Mouse (Mus musculus): ENCODE results near the gene Tmem104.

Gene Tmem104

DNA sequence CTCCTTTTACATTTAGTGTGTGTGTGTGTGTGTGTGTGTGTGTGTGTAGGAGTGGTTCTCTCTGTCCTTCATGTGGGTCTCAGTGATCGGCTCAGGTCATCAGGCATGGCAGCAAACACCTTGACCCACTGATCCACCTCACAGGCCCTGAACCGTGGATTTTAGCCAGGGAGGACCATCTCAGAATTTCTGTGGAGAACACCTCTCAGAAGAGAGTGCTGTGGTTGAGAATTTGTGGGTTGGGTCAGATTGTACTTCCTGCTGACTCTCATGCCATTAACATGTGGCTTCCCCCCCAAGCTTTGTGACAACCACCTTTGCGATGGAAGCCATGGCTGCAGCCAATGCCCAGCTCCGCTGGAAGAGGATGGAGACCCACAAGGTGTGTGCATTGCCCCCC lies 13.2 kb downstream of the Tmem104 start:
- DNase-seq (ENCODE audit: low spot score) = no peak

DNA sequence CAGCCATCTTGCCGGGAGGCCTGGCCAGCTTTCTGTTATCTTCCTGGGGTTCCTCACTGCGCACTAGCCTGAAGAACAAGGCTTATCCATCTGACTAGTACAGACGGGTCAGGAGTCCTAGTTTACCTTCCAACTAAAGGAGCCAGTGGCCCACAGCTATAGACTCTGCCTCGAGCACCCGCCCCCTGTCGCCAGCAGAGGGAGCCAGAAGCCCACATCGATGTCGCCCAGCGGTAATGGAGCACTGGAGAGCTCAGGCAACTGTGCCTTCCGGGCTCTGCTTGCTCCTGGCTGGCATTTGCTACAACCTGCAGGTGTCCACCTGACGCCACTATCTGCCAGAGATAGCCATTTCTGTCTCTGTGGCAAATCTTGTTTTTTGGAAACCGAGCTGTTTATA lies 15.0 kb downstream of the Tmem104 start:
- DNase-seq (ENCODE audit: low spot score) = peak; percentile 54

DNA sequence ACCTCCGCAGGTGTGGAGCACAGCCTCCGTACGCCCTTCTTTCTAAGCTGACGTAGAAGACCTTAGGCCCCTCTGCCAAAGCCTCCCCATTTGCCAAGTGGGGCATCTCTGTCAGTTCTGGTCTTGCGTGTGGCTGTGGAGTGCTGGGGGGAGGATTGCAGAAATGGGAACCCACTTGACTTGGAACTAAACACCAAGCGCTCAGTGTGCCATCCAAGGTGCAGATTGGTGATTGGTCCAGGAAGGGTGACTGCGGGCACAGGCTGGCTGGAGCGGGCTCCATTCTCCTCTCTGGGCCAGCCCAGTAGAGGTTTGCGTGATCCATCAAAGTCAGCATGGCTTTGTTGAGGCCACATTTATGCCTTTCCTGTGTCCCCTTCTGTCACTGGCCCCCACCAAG lies 15.5 kb downstream of the Tmem104 start:
- DNase-seq (ENCODE audit: low spot score) = no peak

DNA sequence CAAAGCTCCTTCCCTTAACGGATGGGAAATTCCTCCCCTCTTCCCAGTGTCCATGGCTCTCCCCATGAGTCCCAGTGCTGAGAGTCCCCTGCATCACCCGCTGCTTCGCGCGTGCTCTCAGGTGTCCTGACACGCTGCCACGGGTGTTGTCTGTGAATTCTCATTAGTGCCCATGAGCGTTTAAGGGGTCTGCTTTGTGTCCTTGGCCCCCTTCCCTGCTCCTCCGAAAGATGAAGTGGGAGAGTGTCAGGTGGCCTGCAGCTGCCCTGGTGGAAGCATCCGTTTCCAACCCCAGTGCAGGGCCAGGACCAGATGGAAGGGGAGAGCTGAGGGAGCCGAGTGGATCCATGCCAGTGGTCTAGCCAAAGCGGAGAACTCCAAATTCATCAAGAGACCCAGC lies 20.8 kb downstream of the Tmem104 start:
- DNase-seq (ENCODE audit: low spot score) = no peak

DNA sequence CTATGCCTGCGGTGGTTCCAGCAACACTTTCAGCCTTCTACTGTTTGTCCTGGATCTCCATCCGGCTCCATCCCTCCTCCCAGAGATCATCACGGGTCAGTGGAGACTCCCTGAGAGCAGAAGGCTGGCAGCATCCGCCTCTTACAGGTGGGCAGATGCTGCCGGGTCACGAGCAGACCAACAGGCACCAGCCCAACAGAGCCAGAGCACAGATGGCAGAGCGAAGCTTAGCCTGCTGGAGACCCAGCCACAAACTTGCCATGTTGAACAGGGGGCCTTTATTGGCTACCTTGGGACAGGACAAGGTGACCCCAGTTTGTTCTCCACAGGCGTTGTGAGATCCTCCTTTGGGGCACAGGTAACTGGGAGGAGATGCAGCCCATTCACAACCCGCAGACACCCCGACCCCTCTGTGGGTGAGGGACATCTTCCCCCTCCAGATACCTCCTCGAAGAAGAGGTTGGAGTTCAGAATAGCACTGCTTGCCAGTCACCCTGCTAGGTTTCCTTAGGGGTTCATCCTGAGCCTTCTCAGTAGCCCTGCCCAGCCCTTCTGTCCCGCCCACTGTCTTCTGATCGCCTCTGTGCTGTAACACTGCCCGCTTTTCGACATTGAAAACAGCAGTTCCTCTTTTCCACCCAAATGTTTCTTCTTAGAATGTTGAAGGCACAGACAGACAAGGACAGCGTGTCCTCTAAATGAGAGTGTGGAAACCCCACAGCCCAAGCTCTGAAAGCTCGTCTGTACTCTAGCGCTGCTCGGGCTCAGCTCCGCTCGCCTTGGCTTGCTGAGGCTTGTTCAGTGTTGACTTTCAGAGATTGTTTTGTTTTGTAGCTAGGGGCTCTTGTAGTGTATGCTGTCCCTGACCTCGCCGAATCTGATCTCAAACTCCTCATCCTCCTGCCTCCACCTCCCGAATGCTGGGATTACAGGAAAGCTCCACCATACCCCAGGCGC lies 21.8 kb downstream of the Tmem104 start:
- DNase-seq (ENCODE audit: low spot score) = no peak

DNA sequence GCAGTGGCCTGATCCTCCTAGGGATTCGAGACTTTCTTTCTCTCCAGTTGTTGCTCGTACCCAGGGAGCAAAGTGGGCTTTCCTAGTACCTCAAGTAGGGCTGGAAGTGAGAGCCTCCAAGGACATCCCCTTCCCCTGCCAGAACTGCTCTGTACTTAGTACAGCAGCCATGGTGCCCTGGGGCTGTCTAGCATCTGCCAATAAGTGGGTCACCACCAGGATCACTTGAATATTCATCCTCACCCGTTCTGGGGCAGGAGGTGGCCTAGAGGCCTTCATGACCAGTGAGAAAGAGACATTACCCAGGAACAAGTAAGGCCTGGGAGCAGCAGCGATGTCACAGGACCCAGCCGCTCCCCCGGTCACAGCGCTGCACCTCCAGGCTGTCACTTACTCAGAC lies 22.7 kb downstream of the Tmem104 start:
- DNase-seq (ENCODE audit: low spot score) = no peak

DNA sequence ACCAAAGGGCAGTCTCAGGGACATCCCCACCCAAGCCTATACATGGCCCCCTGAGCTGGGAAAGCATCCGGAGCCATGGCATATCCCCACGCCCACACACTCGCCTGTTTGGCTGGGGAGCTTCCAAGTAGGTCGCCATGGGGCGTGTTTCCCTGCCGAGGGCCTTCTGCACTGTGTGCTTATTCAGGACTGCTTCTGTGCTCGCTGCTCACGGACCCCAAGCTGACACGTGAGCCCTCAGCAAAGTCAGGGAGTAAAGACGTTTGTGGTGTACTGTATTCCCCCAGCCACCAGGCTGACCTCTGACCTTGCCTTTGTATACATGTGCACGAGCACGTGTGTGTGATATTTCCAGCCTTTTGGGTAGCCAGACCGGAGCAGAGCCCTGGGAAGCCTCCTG lies 24.8 kb downstream of the Tmem104 start:
- no peak for DNase-seq (ENCODE audit: low spot score)

DNA sequence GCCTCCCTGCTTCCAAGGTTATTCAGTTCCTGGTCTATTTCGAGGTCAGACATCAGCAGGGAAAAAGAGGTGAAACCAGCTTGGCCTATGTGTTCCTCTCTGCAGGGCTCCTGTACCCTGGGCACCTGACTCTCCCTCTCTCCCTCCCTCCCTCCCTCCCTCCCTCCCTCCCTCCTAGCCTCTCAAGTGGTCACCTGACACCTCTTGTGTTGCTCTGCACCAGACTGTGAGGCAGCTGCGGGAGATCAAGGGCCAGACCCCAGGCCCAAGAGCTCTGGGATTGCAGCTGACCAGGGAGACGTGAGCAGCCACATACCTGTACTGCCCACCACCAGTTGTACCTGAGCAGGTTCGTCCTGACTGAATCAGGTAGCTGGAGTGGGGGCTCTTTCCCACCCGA lies 27.8 kb downstream of the Tmem104 start:
- no peak for DNase-seq (ENCODE audit: low spot score)

DNA sequence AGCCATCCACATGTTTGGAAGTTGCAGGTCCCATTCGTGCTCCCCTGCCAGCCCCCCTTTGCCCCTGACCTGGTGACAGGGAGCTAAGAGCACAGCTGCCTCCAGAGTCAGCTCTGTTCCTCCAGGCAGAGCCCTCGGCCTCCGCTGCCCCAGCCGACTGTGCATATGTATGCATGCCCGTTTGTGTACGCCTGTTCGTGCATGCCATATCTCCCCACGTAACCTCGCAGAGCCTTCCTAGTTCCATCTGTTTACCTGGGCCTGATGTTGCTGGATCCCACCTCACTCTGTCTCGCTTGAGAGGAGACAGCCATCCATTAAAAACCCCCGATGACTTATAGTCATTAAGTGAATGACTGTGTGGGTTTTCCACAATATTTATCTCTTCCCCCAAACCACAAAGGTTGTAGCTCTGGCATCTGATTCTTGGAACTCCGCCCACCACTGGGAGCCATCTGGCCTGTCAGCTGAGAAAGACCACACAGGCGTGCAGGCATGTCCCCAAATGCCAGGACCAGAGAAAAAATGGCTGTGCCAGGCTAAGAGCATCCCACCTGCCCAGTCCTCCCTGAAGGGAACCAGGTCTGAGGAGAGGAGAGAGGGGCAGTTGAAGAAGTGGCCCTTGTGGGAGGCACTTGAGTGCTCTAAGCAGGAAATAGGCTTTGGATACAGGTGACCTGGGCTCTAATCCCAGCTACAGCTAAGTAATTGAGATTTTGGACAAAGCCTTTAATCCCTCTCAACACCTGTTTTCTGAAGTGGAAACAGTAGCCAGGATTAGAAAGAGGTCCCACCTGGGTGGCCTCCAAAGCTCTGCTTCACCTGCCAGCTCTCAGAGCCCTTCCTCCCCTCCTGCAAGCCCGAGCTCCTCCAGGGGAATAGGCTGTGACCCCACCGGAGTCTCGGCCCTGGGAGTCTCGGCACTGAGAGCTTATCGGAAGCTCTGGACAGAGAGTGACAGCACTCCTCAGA lies 30.4 kb downstream of the Tmem104 start:
- no peak for DNase-seq (ENCODE audit: low spot score)

DNA sequence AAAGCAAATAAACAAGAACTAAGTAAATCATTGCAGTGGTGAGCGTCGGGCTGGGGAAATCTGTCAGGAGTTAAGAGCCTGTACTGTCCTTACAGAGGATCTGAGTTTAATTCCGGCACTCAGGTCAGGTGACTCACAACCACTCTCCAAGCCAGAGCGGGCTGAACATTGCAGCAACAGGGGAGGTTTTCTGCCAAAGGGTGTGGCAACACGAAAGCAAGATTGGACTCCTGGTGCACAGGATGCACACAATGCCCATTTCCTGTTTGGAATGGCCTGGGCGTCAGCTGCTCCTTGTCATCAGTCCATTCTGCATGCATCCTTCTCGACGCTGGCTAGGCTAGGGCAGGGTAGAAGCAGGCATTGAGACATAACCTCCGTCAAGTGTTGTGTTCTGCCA lies 32.0 kb downstream of the Tmem104 start:
- DNase-seq (ENCODE audit: low spot score) = no peak

DNA sequence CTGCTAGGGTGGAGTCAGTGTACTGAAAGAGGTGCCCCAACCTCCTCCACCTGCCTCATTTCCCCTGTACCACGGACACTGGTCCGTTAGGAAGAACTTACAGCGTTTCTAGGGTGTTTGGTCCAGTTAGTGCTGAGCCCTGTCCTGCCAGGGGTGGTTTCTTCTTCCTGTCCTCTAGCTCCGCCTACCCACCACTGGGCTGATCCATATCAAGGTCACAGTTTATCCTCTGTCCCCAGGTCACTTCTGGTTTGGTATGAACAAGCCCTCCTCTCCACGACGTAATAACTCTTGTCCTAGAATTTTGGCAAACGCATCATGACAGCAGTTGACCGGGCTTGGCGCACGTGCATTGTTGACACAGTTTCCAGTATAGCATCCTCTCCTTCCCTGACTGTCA lies 32.4 kb downstream of the Tmem104 start:
- DNase-seq (ENCODE audit: low spot score) = no peak

DNA sequence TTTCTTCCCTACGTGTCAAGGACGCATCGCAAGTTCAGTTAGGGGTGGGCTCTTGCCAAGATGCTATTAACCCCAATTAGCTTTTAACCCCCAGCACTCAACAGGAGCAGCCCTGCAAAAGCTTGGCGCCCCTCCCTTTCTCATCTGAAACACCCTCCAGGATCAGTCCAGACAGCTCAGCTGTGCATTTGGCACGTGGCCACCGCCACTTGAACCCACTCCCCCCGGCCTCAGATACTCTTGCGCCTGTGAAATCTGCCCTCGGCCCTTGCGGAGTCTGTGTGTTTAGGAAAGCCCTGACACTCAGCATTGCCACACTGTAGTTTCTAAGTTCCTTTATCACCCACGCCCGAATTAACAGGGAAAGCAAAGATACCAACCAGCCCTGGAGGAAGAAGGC lies 34.8 kb downstream of the Tmem104 start:
- DNase-seq (ENCODE audit: low spot score) = no peak

DNA sequence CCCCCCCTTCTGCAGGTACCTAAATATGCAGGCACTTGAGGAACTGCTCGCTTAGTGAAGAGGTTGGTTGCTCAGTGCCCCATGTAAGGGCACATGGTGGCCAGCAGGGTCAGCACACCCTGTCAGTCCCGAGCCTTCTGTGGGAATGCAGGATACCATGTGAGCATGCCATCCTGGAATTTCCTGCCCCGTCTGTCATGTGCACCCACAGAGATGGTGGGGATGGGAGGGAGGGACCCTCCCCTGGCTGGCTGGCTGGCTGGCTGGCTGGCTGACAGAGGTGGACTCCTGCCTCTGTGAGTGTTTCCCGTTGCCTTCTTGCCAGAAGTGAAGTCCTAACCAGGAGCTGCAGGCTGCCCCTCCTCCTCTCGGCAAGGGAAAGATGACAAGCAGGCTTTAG lies 35.3 kb downstream of the Tmem104 start:
- DNase-seq (ENCODE audit: low spot score) = no peak

DNA sequence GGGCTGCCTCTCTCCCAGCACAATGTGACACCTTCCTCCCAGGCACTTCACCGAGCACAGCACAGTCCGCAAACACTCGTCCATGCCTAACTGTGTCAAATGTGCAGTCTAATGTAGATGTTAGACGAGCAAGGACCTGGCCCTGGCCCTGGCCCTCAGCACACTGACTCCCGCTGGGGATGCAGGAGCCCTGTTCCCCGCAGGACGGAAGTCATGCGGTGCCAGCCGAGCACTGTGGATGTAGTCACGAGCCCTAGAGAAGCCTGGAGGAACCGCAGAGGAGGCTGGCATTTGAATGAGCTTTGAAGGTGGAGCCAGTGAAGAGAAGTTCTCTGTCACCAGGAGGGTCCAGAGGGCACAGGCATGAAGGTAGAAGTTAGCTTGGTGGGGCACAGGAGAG lies 36.2 kb downstream of the Tmem104 start:
- DNase-seq (ENCODE audit: low spot score) = no peak

DNA sequence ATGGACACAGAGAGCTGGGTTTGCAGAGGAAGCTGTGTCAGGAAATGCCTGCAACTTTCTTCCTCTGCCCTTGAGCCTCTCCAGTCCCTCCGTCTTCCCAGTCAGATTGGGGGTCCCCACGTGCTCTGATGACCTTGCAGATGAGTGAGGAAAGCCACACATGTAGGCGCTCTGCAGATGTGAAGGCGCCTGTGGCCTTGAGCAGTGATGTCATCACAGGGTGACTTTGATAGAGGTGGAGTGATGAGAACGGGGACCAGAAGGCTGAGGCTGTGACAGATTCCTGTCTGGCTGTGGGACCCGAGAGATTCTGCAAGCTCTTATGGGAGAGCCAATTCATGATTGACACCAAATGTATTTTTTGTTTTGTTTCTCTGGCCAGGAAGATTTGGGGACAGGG lies 36.6 kb downstream of the Tmem104 start:
- no peak for DNase-seq (ENCODE audit: low spot score)

DNA sequence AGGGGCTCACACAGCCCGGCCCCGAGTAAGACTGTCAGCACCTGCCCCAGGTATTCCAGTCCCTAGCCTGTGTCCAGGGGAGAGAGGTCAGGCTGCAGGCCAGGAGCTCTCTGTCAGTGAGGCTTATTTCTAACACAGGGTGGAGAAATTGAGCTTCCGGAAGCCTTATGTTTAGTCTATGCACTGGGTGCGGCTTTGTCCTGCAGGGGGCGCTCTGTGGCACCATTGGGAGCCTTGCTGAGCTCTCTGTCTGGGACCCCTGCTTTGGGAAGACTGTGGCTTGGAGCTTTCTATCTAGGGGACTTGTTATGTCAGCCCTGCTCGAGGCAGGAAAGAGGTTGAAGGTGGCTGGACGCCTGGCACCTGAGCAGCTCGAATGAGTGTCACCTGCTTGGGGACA lies 37.6 kb downstream of the Tmem104 start:
- no peak for DNase-seq (ENCODE audit: low spot score)

DNA sequence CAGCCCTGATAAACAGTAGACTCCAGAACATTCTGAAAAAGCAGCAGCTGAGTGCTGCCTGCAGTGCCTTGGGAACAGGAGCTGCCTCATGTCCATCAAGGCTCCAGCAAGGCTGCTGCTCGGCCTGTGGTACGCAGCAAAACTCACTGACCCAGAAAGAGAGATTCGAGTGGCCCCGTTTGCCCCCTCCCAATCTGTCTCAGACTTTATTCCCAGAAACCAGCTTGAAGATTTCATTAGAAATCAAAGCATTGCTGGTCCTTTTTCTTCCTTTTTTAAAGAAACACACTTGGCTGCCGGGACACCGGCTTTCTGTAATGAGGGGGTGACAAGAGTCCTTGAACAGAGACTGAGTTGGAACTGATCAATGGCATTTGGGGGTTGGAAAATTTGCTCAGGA lies 38.0 kb downstream of the Tmem104 start:
- DNase-seq (ENCODE audit: low spot score) = no peak

DNA sequence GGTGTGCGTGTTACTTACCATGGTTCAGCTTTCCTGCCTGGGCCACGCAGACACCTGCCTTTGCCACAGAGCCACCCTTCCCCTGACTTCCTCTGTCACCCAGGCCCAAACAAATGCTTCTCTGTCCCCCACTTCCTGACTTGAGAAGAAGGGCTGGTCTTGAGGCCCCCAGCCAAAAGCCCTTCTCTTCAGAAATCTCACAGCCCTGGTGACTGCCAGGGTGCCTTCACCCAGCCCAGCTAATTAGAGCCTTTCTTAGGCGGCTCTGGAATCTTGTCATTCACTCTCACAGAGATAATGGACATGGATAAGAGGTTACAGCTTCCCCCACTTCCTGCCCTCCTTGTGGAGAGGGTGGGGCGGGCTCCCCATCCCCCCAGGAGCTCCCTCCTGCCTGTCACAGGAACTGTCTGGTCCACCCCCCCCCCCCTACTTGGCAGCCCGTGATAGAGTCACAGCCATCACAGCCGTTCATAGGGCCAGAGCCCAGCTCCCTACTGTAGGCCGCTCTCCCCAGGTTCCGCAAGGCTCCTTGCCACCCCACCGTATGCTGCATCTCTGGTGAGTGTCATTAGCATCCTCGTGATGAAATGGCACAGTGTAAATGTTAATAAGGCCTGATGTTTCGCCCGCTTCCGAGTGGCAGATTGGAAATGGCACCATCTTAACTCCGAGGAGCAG lies 39.7 kb downstream of the Tmem104 start:
- DNase-seq (ENCODE audit: low spot score) = no peak

DNA sequence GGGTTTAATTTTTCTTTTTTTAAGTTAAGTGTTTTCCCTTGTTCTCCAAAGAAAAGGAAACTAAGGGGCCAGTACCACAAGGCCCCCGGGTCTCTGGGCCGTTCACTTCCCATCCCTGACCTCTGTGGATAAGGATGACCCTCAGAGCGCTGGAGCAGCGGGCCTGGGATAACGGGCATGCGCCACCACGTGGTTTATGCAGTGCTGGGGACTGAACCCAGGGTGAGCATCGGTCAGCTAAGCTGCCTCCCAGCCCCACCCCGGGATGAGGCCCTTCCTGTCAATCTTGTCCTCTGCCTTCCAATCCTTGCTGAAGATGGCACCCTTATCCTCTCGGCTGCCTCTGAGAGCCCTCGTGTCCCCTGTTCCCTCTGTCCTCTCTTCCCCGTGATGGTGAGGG lies 40.4 kb downstream of the Tmem104 start:
- no peak for DNase-seq (ENCODE audit: low spot score)

DNA sequence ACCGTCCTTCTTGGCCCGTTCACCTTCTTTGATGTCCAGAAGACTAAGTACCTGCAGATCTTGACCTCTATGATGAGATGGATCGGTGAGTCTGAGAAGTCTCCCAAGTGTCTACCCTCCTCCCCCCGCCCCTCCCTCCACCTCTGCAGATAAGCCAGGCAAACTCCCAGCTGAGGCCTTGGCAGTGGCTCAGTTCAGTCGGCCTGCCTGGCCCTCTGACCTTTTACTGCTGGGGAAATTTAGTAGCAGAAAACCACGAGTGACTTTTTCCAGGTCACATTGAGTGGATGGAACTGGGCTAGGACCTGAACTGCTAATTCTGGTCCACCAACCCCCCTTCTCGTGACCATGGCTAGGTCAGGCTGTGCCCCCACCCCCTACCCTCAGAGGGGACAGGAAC lies 41.1 kb downstream of the Tmem104 start:
- no peak for DNase-seq (ENCODE audit: low spot score)

DNA sequence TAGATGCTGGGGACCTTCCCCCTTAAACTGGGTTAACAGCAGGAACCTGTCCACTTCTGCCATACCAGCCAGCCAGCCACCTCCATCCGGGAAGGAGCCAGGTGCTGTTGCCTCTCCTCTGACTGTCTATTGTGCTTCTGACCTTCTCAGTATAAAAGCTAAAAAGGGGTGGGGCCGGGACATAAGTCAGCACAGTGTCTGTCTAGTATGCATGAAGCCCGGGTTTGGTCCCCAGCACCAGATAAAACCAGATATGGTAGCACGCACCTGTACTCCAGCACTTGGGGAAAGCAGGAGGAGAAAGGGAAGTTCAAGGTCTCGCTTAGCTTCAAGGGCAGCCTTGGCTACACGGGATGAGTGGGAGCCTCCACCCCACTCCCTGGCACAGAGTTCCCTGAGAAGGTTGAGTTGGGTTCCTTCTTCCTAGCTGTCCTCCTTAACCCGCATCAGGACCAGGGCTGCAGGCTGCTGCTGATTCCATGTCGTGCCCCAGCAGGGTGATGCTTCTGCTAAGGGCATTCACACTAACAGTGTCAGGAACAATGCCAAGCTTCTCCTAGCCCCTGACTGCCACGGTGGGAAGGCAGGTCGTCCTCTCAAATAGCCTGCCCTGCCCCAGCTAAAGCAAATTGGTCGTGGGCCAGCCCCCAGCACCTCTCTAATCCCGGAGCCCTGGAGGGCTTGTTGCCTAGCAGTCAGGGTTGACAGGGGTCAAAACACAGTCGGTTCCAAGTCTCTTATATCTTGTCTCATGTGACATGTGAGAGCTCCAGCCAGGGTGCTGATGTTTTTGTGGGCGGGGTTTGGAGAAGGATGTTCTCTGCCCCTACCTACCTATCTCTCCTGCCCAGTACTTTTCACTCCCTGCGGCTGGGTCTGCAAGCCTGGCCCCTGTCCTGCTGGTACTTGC lies 42.0 kb downstream of the Tmem104 start:
- no peak for DNase-seq (ENCODE audit: low spot score)
